Mouse (Mus musculus): Measurements from ENCODE around the gene Tradd.

DNA sequence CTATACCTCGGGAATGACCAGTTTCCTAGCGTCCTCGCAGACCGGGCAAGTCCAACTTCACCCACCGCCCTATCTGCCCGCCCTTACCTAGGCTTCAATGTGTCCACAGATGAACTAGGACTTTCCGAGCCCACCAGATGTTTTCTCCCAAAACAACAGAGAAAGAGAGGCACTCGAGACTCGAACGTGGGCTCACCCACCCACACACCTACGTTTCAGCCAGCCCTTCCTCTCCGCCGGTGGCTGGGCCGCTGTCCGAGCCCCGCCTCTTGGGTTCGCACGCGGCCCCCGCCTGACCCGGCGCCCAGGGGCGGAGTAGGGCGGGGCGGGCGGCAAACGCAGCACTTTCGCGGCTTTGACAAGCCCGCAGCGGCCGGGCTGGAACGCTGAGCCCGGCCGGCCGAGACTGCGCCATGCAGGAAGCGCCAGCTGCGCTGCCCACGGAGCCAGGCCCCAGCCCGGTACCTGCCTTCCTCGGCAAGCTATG lies 5.1 kb upstream of the Tradd start, which contains the start of gene Hsf4:
- TF ChIP-seq POLR2A (IDR thresholded peaks at IDR 0.05; ENCODE audit: insufficient read depth, low read depth, low read length) (peak; percentile 47; the same call in 1 of the 2 replicates), CTCF (IDR thresholded peaks at IDR 0.05) (no peak)

All from heart, adult 2 months (tissue).